ENCODE assay signal across 8 mouse cellular contexts in genomic region chr5:3502610-3503350, GRCm38 (mm10). TPM values are rescaled to one million over a fixed set of nuclear protein-coding genes. Genes with fewer than 3 reads are reported as not detected.
DNase-seq lines count a peak whose midpoint lies in the region; ATAC-seq and TF ChIP-seq lines count a peak whose summit lies in the region.

No protein-coding gene starts in this region.

- H3K36me3 ChIP-seq in heart, embryonic 13.5 days, result no peaks in the 10 kb centered on the region
- H3K36me3 ChIP-seq in hindbrain, embryonic 10.5 days, result no peaks in the 10 kb centered on the region

- H3K9ac ChIP-seq in heart, embryonic 13.5 days, result no peak overlapping the region; the same call in 1 of the 2 replicates

- peak; percentile 59 to 68 for DNase-seq in right cerebral cortex, postnatal 10 days (ENCODE audit: low spot score in 2 of 2)
- DNase-seq in right cerebral cortex, adult 18-20 months, result no peak
- DNase-seq in adrenal gland, postnatal 25 days, result peak; percentile 32
- DNase-seq in kidney, postnatal 25 days, result peak; percentile 69 to 83
- no peak for DNase-seq in left cerebral cortex, adult 2 months (ENCODE audit: extremely low spot score in 1 of 2, low spot score in 2 of 2)
- no peak for DNase-seq in hindbrain, embryonic 10.5 days (ENCODE audit: low spot score)

- no peaks in the 10 kb centered on the region for H3K9me3 ChIP-seq in heart, embryonic 13.5 days
- H3K9me3 ChIP-seq in hindbrain, embryonic 10.5 days, result no peaks in the 10 kb centered on the region

- WGBS in heart, embryonic 13.5 days, result 35% methylated on average over 11 of the region's 11 CpGs
- WGBS in hindbrain, embryonic 10.5 days, result 75% methylated on average over 11 of the region's 11 CpGs

- H3K4me3 ChIP-seq in heart, embryonic 13.5 days, result no peak overlapping the region
- H3K4me3 ChIP-seq in left cerebral cortex, adult 2 months, result no peak overlapping the region
- no peak overlapping the region for H3K4me3 ChIP-seq in hindbrain, embryonic 10.5 days

- H3K4me2 ChIP-seq in heart, embryonic 13.5 days, result 0 out of 2 replicates have a peak overlapping the region, but pooled peaks have one; percentile 18

- no peak for TF ChIP-seq CTCF in left cerebral cortex, adult 2 months (IDR thresholded peaks at IDR 0.05)

- H3K27me3 ChIP-seq in heart, embryonic 13.5 days (replicated peaks), result no peaks in the 10 kb centered on the region
- H3K27me3 ChIP-seq in hindbrain, embryonic 10.5 days (ENCODE audit: insufficient read depth, poor library complexity, severe bottlenecking), result no peaks in the 10 kb centered on the region

- peak; percentile 42; the same call in 1 of the 2 replicates for ATAC-seq in heart, embryonic 13.5 days (ENCODE audit: extremely low read depth, insufficient number of reproducible peaks, low FRiP score, low TSS enrichment)
- peak; percentile 86 for ATAC-seq in monocyte, adult 5-6 weeks (replicated peaks; ENCODE audit: insufficient number of reproducible peaks, low FRiP score, low TSS enrichment, poor library complexity, severe bottlenecking)

- intact Hi-C loops in left cerebral cortex, adult 2 months (cut with DNase I), result no loop called here

- H3K4me1 ChIP-seq in heart, embryonic 13.5 days, result peaks cover 48% of the 10 kb centered on the region
- H3K4me1 ChIP-seq in hindbrain, embryonic 10.5 days (replicated peaks), result peaks cover 4% of the 10 kb centered on the region

- H3K27ac ChIP-seq in heart, embryonic 13.5 days (replicated peaks), result peak overlapping the region; percentile 53
- H3K27ac ChIP-seq in left cerebral cortex, adult 2 months, result no peak overlapping the region
- H3K27ac ChIP-seq in hindbrain, embryonic 10.5 days, result no peak overlapping the region

RNA-seq across cellular contexts. Expression of gene Fam133b, which starts 40.9 kb away (rescaled TPM):
- 32.8 and 35.5 TPM in 2 replicates for total RNA-seq in adrenal gland, postnatal 25 days (2021)
- polyA plus RNA-seq in heart, embryonic 13.5 days (2015; fragmentation: Nextera tagmentation; extraction: Ambion mirVana), result 15.2 and 15.7 TPM in 2 replicates
- total RNA-seq in monocyte, adult 5-6 weeks (2017), result 76.0 to 90.1 TPM (median 79.9 TPM) in 3 replicates
- 10 to 100 TPM; 44.3 to 45.7 TPM for total RNA-seq in left cerebral cortex, adult 2 months (2021)
- 24.5 and 35.5 TPM in 2 replicates for polyA plus RNA-seq in hindbrain, embryonic 10.5 days (2016; fragmentation: Nextera tagmentation; extraction: Ambion mirVana)

Comparison
In these comparisons a context has a peak if more than half of its experiments do, and no peak if none do; other contexts are left out.
1. DNase-seq: peak in right cerebral cortex, postnatal 10 days (2 of 2), adrenal gland, postnatal 25 days (single experiment) and kidney, postnatal 25 days (2 of 2); none in right cerebral cortex, adult 18-20 months (single experiment), left cerebral cortex, adult 2 months (0 of 2) and hindbrain, embryonic 10.5 days (single experiment).